Mouse (Mus musculus) telencephalon, adult 2 months (tissue): ENCODE results near the gene Fbxo11.
A peak's percentile ranks its signal among the peaks of the same experiment; 100 is the strongest.
"Not testable (repeated sequence)": the region's sequence is repeated elsewhere in the genome, so short reads cannot be mapped to it uniquely, and the experiment has no call there.

Experiments used
- DNase-seq: peaks from one replicate; pipeline ENCODE4 v3.0.0-alpha.2; 2011; ENCODE audit warnings: low read depth, low spot score

The Fbxo11 gene

GRCm38 (mm10) chr17:88014456-88014855 lies 50.6 kb downstream of the Fbxo11 start:
- no peak for DNase-seq

GRCm38 (mm10) chr17:88006956-88007355 lies 58.1 kb downstream of the Fbxo11 start:
- DNase-seq: no peak

- no peak for DNase-seq
Measured at GRCm38 (mm10) chr17:88004892-88005291, 60.2 kb downstream of the Fbxo11 start.

GRCm38 (mm10) chr17:87997808-87998207 lies 67.3 kb downstream of the Fbxo11 start:
- DNase-seq: no peak

GRCm38 (mm10) chr17:87993338-87993737 lies 71.8 kb downstream of the Fbxo11 start:
- DNase-seq: no peak

GRCm38 (mm10) chr17:87992154-87992553 lies 72.9 kb downstream of the Fbxo11 start:
- DNase-seq: no peak

GRCm38 (mm10) chr17:87987507-87987906 lies 77.6 kb downstream of the Fbxo11 start:
- DNase-seq: no peak

GRCm38 (mm10) chr17:87985916-87986315 lies 79.2 kb downstream of the Fbxo11 start:
- no peak for DNase-seq

- DNase-seq: no peak
Measured at GRCm38 (mm10) chr17:87984440-87985214, 80.5 kb downstream of the Fbxo11 start.

- DNase-seq: no peak
Measured at GRCm38 (mm10) chr17:87983313-87983712, 81.8 kb downstream of the Fbxo11 start.

- DNase-seq: no peak
Measured at GRCm38 (mm10) chr17:87982112-87982511, 83.0 kb downstream of the Fbxo11 start.

GRCm38 (mm10) chr17:87979696-87980095 lies 85.4 kb downstream of the Fbxo11 start:
- DNase-seq: not testable (repeated sequence)

GRCm38 (mm10) chr17:87976927-87977326 lies 88.2 kb downstream of the Fbxo11 start:
- DNase-seq: not testable (repeated sequence)

- DNase-seq: no peak
Measured at GRCm38 (mm10) chr17:87976154-87976806, 88.8 kb downstream of the Fbxo11 start.

GRCm38 (mm10) chr17:87975229-87975853 lies 89.8 kb downstream of the Fbxo11 start:
- no peak for DNase-seq

- DNase-seq: peak; percentile 88
Measured at GRCm38 (mm10) chr17:87974629-87975228, 90.4 kb downstream of the Fbxo11 start, which contains the start of gene Msh6. Gene Msh6 (plus strand): TSS chr17:87975062.

GRCm38 (mm10) chr17:87973261-87974167 lies 91.6 kb downstream of the Fbxo11 start:
- DNase-seq: no peak

- no peak for DNase-seq
Measured at GRCm38 (mm10) chr17:87972856-87973255, 92.2 kb downstream of the Fbxo11 start.

GRCm38 (mm10) chr17:87971696-87972591 lies 93.1 kb downstream of the Fbxo11 start:
- DNase-seq: not testable (repeated sequence)

- not testable (repeated sequence) for DNase-seq
Measured at GRCm38 (mm10) chr17:87968483-87968926, 96.6 kb downstream of the Fbxo11 start.
